Mouse (Mus musculus) ovary, adult 18-20 months (tissue): ENCODE data around the gene Ttbk1.

Source experiments
- DNase-seq: peaks from one replicate; pipeline ENCODE4 v3.0.0; 2022; ENCODE audit warnings: low spot score, mixed read lengths

The Ttbk1 gene

GRCm38 (mm10) chr17:46408478-46408877, 79.0 kb downstream of the Ttbk1 start:
- DNase-seq: no peak

GRCm38 (mm10) chr17:46394631-46395030, 92.8 kb downstream of the Ttbk1 start:
- no peak for DNase-seq

DNA sequence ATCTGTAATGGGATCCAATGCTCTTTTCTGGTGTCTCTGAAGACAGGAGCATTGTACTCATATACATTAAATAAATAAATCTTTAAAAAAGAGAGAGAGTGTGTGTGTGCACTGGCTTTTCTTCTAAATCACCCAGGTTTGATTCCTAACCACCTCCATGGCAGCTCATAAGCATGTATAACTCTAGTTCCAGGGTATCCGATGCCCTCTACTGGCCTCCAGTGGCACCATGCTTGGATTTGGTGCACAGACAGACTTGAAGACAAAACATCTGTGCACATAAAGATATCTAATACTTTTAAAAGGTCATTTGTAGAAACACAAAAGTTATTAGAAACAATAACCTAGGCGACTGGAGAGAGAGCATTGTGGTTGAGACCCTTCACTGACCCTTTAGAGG, 94.5 kb downstream of the Ttbk1 start:
- no peak for DNase-seq
